Mouse (Mus musculus): ENCODE measurements at regions not wholly inside any gene's neighbourhood (a gene's known extent, or its start where the extent isn't known, plus 50 kb on each side); places are given as distances from the start of the nearest gene placed in this dataset.

DNA sequence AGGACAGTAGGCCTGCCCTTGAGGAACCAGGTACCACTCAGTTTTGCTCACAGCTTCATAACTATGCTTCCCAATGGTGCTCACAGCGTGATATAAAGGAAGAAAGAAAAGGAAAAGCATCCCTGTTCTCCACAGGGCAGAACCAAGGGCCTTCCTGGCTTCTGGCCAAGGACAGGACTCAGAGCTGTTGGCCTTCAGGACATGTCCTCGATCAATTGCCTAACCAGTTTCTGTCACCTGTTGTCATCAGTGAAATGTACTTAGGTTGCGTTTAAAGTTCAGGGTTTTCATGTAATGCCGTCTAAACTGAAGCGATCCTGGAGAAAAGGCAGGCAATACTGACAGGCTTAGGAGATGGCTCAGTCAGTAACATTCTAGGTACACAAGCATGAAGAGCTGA, 232.9 kb downstream of the Csl start:
- H3K4me3 ChIP-seq (ENCODE audit: low read depth, low read length): no peak overlapping the region
- H3K9me3 ChIP-seq (ENCODE audit: control insufficient read depth, low read length): no peaks in the 10 kb centered on the region
- no peak for DNase-seq (ENCODE audit: low spot score)
- no peak overlapping the region for H3K27ac ChIP-seq (ENCODE audit: low read depth, low read length)
- no peaks in the 10 kb centered on the region for H3K27me3 ChIP-seq (ENCODE audit: control insufficient read depth, insufficient read depth, low read length)
- peaks cover 7% of the 10 kb centered on the region for H3K4me1 ChIP-seq (ENCODE audit: control insufficient read depth, insufficient read depth, low read length)
- WGBS: 97% methylated on average over 5 of the region's 5 CpGs
- H3K9ac ChIP-seq (ENCODE audit: low read length): no peak overlapping the region
- no peak for ATAC-seq (ENCODE audit: insufficient read depth, low FRiP score, low TSS enrichment)
- no peaks in the 10 kb centered on the region for H3K36me3 ChIP-seq (ENCODE audit: control insufficient read depth, insufficient read depth, low read length)
- H3K4me2 ChIP-seq (ENCODE audit: low read depth): no peak overlapping the region

GRCm38 (mm10) chr10:99531104-99531503, 228.4 kb downstream of the Csl start:
- ATAC-seq (ENCODE audit: insufficient read depth, low FRiP score, low TSS enrichment) (no peak), DNase-seq (ENCODE audit: low spot score) (no peak)
- no peak overlapping the region for H3K27ac ChIP-seq (ENCODE audit: low read depth, low read length)
- no peaks in the 10 kb centered on the region for H3K27me3 ChIP-seq (ENCODE audit: control insufficient read depth, insufficient read depth, low read length)
- H3K4me2 ChIP-seq (ENCODE audit: low read depth): no peak overlapping the region
- no peaks in the 10 kb centered on the region for H3K36me3 ChIP-seq (ENCODE audit: control insufficient read depth, insufficient read depth, low read length)
- H3K4me1 ChIP-seq (ENCODE audit: control insufficient read depth, insufficient read depth, low read length): peaks cover 6% of the 10 kb centered on the region
- H3K4me3 ChIP-seq (ENCODE audit: low read depth, low read length): no peak overlapping the region
- no peak overlapping the region for H3K9ac ChIP-seq (ENCODE audit: low read length)
- H3K9me3 ChIP-seq (ENCODE audit: control insufficient read depth, low read length): no peaks in the 10 kb centered on the region

DNA sequence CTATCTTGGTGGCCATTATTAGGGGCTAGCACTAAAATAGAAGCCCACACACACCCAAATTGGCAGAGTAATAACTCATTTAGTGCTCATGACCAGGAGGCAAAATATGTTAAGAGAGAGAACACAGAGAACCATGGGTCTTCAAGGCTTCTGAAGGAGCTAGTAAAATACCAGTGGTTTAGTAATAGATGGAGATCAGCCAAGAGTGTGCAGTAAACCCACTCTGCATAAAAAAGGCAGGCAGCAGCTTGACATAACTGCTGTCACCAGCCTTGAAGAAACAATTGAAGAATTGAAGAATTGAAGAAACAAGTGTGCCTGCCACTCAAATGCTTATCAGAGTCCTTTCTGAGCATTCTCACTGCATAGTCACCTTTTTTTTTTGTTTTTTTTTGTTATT, 227.9 kb downstream of the Csl start:
- no peak for ATAC-seq (ENCODE audit: insufficient read depth, low FRiP score, low TSS enrichment)
- Histone ChIP-seq H3K27ac (ENCODE audit: low read depth, low read length) (no peak overlapping the region), H3K36me3 (ENCODE audit: control insufficient read depth, insufficient read depth, low read length) (no peaks in the 10 kb centered on the region)

GRCm38 (mm10) chr10:99531992-99532391, 227.5 kb downstream of the Csl start:
- DNase-seq (ENCODE audit: low spot score): no peak
- peaks cover 6% of the 10 kb centered on the region for H3K4me1 ChIP-seq (ENCODE audit: control insufficient read depth, insufficient read depth, low read length)
- no peak overlapping the region for H3K4me2 ChIP-seq (ENCODE audit: low read depth)
- no peak for ATAC-seq (ENCODE audit: insufficient read depth, low FRiP score, low TSS enrichment)
- H3K4me3 ChIP-seq (ENCODE audit: low read depth, low read length): no peak overlapping the region
- H3K27ac ChIP-seq (ENCODE audit: low read depth, low read length): no peak overlapping the region
- no peaks in the 10 kb centered on the region for H3K36me3 ChIP-seq (ENCODE audit: control insufficient read depth, insufficient read depth, low read length)
- no peaks in the 10 kb centered on the region for H3K9me3 ChIP-seq (ENCODE audit: control insufficient read depth, low read length)
- no peaks in the 10 kb centered on the region for H3K27me3 ChIP-seq (ENCODE audit: control insufficient read depth, insufficient read depth, low read length)
- no peak overlapping the region for H3K9ac ChIP-seq (ENCODE audit: low read length)
- WGBS: 29% methylated on average over 7 of the region's 7 CpGs

More for the DNA sequence above, 227.9 kb downstream of the Csl start:
- Histone ChIP-seq H3K4me2 (ENCODE audit: low read depth) (no peak overlapping the region), H3K27me3 (ENCODE audit: control insufficient read depth, insufficient read depth, low read length) (no peaks in the 10 kb centered on the region), H3K4me3 (ENCODE audit: low read depth, low read length) (no peak overlapping the region), H3K9me3 (ENCODE audit: control insufficient read depth, low read length) (no peaks in the 10 kb centered on the region), H3K4me1 (ENCODE audit: control insufficient read depth, insufficient read depth, low read length) (peaks cover 6% of the 10 kb centered on the region), H3K9ac (ENCODE audit: low read length) (no peak overlapping the region)
- no peak for DNase-seq (ENCODE audit: low spot score)

- H3K27me3 ChIP-seq (ENCODE audit: control insufficient read depth, insufficient read depth, low read length): no peaks in the 10 kb centered on the region
- no peaks in the 10 kb centered on the region for H3K9me3 ChIP-seq (ENCODE audit: control insufficient read depth, low read length)
- H3K27ac ChIP-seq (ENCODE audit: low read depth, low read length): no peak overlapping the region
- H3K4me1 ChIP-seq (ENCODE audit: control insufficient read depth, insufficient read depth, low read length): peaks cover 6% of the 10 kb centered on the region
- ATAC-seq (ENCODE audit: insufficient read depth, low FRiP score, low TSS enrichment): no peak
- 32% methylated on average over 3 of the region's 3 CpGs for WGBS
- peak; percentile 37 for DNase-seq (ENCODE audit: low spot score)
- H3K4me3 ChIP-seq (ENCODE audit: low read depth, low read length): no peak overlapping the region
- H3K9ac ChIP-seq (ENCODE audit: low read length): no peak overlapping the region
- no peaks in the 10 kb centered on the region for H3K36me3 ChIP-seq (ENCODE audit: control insufficient read depth, insufficient read depth, low read length)
- H3K4me2 ChIP-seq (ENCODE audit: low read depth): no peak overlapping the region
Measured at GRCm38 (mm10) chr10:99532697-99533119, 226.8 kb downstream of the Csl start.

GRCm38 (mm10) chr10:99533468-99533867, 226.0 kb downstream of the Csl start:
- DNase-seq (ENCODE audit: low spot score) (no peak), ATAC-seq (ENCODE audit: insufficient read depth, low FRiP score, low TSS enrichment) (no peak)
- Histone ChIP-seq H3K4me2 (ENCODE audit: low read depth) (no peak overlapping the region), H3K4me1 (ENCODE audit: control insufficient read depth, insufficient read depth, low read length) (peaks cover 6% of the 10 kb centered on the region), H3K4me3 (ENCODE audit: low read depth, low read length) (no peak overlapping the region), H3K27me3 (ENCODE audit: control insufficient read depth, insufficient read depth, low read length) (no peaks in the 10 kb centered on the region), H3K9ac (ENCODE audit: low read length) (no peak overlapping the region), H3K36me3 (ENCODE audit: control insufficient read depth, insufficient read depth, low read length) (no peaks in the 10 kb centered on the region), H3K9me3 (ENCODE audit: control insufficient read depth, low read length) (no peaks in the 10 kb centered on the region), H3K27ac (ENCODE audit: low read depth, low read length) (no peak overlapping the region)
- WGBS: 65% methylated on average over 4 of the region's 4 CpGs

GRCm38 (mm10) chr10:99534237-99534636, 225.2 kb downstream of the Csl start:
- Histone ChIP-seq H3K4me2 (ENCODE audit: low read depth) (no peak overlapping the region), H3K4me3 (ENCODE audit: low read depth, low read length) (no peak overlapping the region), H3K27ac (ENCODE audit: low read depth, low read length) (no peak overlapping the region), H3K4me1 (ENCODE audit: control insufficient read depth, insufficient read depth, low read length) (peaks cover 6% of the 10 kb centered on the region), H3K36me3 (ENCODE audit: control insufficient read depth, insufficient read depth, low read length) (no peaks in the 10 kb centered on the region), H3K9ac (ENCODE audit: low read length) (no peak overlapping the region), H3K9me3 (ENCODE audit: control insufficient read depth, low read length) (no peaks in the 10 kb centered on the region), H3K27me3 (ENCODE audit: control insufficient read depth, insufficient read depth, low read length) (no peaks in the 10 kb centered on the region)
- no peak for ATAC-seq (ENCODE audit: insufficient read depth, low FRiP score, low TSS enrichment)
- 50% methylated on average over 7 of the region's 7 CpGs for WGBS
- no peak for DNase-seq (ENCODE audit: low spot score)

DNA sequence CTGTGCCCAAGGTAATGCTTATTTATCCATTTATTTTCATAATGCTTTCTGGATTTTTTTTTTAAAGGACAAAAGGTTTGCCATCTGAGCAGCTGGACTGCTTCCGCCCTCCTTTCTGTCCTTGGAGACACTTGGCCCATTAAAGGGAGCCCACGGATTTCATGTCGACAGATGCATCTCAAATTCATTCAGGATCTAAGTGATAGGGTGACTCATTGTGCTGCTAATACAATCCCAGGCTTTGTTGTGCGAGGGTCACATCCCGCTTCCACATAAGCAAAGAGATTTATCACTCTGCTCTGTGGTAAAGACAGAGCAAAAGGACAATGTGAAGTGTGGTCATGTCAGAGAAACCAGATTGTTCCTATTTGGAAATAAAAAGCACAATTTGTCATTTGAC, 220.8 kb downstream of the Csl start:
- Histone ChIP-seq H3K4me1 (ENCODE audit: control insufficient read depth, insufficient read depth, low read length) (no peaks in the 10 kb centered on the region), H3K4me2 (ENCODE audit: low read depth) (no peak overlapping the region), H3K4me3 (ENCODE audit: low read depth, low read length) (no peak overlapping the region), H3K27me3 (ENCODE audit: control insufficient read depth, insufficient read depth, low read length) (no peaks in the 10 kb centered on the region), H3K9ac (ENCODE audit: low read length) (no peak overlapping the region), H3K9me3 (ENCODE audit: control insufficient read depth, low read length) (no peaks in the 10 kb centered on the region), H3K27ac (ENCODE audit: low read depth, low read length) (no peak overlapping the region), H3K36me3 (ENCODE audit: control insufficient read depth, insufficient read depth, low read length) (no peaks in the 10 kb centered on the region)
- DNase-seq (ENCODE audit: low spot score): peak; percentile 35
- WGBS: 27% methylated on average over 5 of the region's 5 CpGs
- ATAC-seq (ENCODE audit: insufficient read depth, low FRiP score, low TSS enrichment): peak; percentile 48; the same call in 1 of the 2 replicates

- 76% methylated on average over 4 of the region's 4 CpGs for WGBS
- no peaks in the 10 kb centered on the region for H3K9me3 ChIP-seq (ENCODE audit: control insufficient read depth, low read length)
- H3K9ac ChIP-seq (ENCODE audit: low read length): no peak overlapping the region
- no peak for DNase-seq (ENCODE audit: low spot score)
- H3K4me2 ChIP-seq (ENCODE audit: low read depth): no peak overlapping the region
- H3K27ac ChIP-seq (ENCODE audit: low read depth, low read length): no peak overlapping the region
- ATAC-seq (ENCODE audit: insufficient read depth, low FRiP score, low TSS enrichment): no peak
- no peak overlapping the region for H3K4me3 ChIP-seq (ENCODE audit: low read depth, low read length)
- H3K4me1 ChIP-seq (ENCODE audit: control insufficient read depth, insufficient read depth, low read length): no peaks in the 10 kb centered on the region
- no peaks in the 10 kb centered on the region for H3K27me3 ChIP-seq (ENCODE audit: control insufficient read depth, insufficient read depth, low read length)
- no peaks in the 10 kb centered on the region for H3K36me3 ChIP-seq (ENCODE audit: control insufficient read depth, insufficient read depth, low read length)
Measured at GRCm38 (mm10) chr10:99552373-99552772, 207.1 kb downstream of the Csl start.
